Mouse (Mus musculus) adrenal gland, adult 2 months (tissue): ENCODE results near the gene Ric1. TPM values are rescaled to one million over a fixed set of nuclear protein-coding genes. Genes with fewer than 3 reads are reported as not detected.
"Not testable (repeated sequence)": the region's sequence is repeated elsewhere in the genome, so short reads cannot be mapped to it uniquely, and the experiment has no call there.

Experiments used
- DNase-seq: peaks from one replicate; pipeline ENCODE4 v3.0.0; 2021
- polyA plus RNA-seq: library from polyadenylated mRNA; depleted of rRNA; stranded (reverse); fragments of >200 nt; gene quantifications from 2 replicates; pipeline ENCODE4 v1.2.3, GENCODE M21; 2012
- total RNA-seq, 2 experiments: library from RNA; stranded (reverse); gene quantifications; 2 replicates each; pipeline ENCODE4 v1.2.3; 2021

Ric1 gene
- total and polyA plus RNA-seq, 3 experiments, result 7.9 to 40.3 (median 25.9) TPM

GRCm38 (mm10) chr19:29497874-29498273 lies 24.2 kb upstream of the Ric1 start:
- no peak for DNase-seq

GRCm38 (mm10) chr19:29498842-29499456 lies 23.1 kb upstream of the Ric1 start:
- no peak for DNase-seq

GRCm38 (mm10) chr19:29500333-29500732 lies 21.7 kb upstream of the Ric1 start:
- no peak for DNase-seq

- no peak for DNase-seq
Observed at GRCm38 (mm10) chr19:29501106-29501505, 21.0 kb upstream of the Ric1 start.

- peak; percentile 84 for DNase-seq
Observed at GRCm38 (mm10) chr19:29501507-29501906, 20.6 kb upstream of the Ric1 start.

- DNase-seq, result no peak
Observed at GRCm38 (mm10) chr19:29504131-29504530, 18.0 kb upstream of the Ric1 start.

- no peak for DNase-seq
Observed at GRCm38 (mm10) chr19:29505617-29506016, 16.5 kb upstream of the Ric1 start.

- no peak for DNase-seq
Observed at GRCm38 (mm10) chr19:29508208-29508607, 13.9 kb upstream of the Ric1 start.

- no peak for DNase-seq
Observed at GRCm38 (mm10) chr19:29509857-29510256, 12.2 kb upstream of the Ric1 start.

- no peak for DNase-seq
Observed at GRCm38 (mm10) chr19:29511826-29512225, 10.3 kb upstream of the Ric1 start.

GRCm38 (mm10) chr19:29513111-29513766 lies 8.8 kb upstream of the Ric1 start:
- no peak for DNase-seq

- no peak for DNase-seq
Observed at GRCm38 (mm10) chr19:29514130-29514529, 8.0 kb upstream of the Ric1 start.

- DNase-seq, result no peak
Observed at GRCm38 (mm10) chr19:29515386-29515785, 6.7 kb upstream of the Ric1 start.

GRCm38 (mm10) chr19:29515991-29516390 lies 6.1 kb upstream of the Ric1 start:
- DNase-seq, result no peak

GRCm38 (mm10) chr19:29518409-29518808 lies 3.7 kb upstream of the Ric1 start:
- DNase-seq, result no peak

- DNase-seq, result no peak
Observed at GRCm38 (mm10) chr19:29518922-29519321, 3.2 kb upstream of the Ric1 start.

GRCm38 (mm10) chr19:29520996-29521560 lies 1.0 kb upstream of the Ric1 start:
- DNase-seq, result no peak

GRCm38 (mm10) chr19:29522445-29523229 lies 555 bp downstream of the Ric1 start:
- DNase-seq, result peak; percentile 72

- DNase-seq, result no peak
Observed at GRCm38 (mm10) chr19:29523230-29523582, 1.1 kb downstream of the Ric1 start.

GRCm38 (mm10) chr19:29523701-29524100 lies 1.6 kb downstream of the Ric1 start:
- no peak for DNase-seq

GRCm38 (mm10) chr19:29524614-29525013 lies 2.5 kb downstream of the Ric1 start:
- DNase-seq, result no peak

GRCm38 (mm10) chr19:29525588-29525987 lies 3.5 kb downstream of the Ric1 start:
- DNase-seq, result not testable (repeated sequence)

- DNase-seq, result no peak
Observed at GRCm38 (mm10) chr19:29526837-29527236, 4.8 kb downstream of the Ric1 start.
